Comparison of ENCODE assay signal across 21 mouse cellular contexts in the genomic region with DNA sequence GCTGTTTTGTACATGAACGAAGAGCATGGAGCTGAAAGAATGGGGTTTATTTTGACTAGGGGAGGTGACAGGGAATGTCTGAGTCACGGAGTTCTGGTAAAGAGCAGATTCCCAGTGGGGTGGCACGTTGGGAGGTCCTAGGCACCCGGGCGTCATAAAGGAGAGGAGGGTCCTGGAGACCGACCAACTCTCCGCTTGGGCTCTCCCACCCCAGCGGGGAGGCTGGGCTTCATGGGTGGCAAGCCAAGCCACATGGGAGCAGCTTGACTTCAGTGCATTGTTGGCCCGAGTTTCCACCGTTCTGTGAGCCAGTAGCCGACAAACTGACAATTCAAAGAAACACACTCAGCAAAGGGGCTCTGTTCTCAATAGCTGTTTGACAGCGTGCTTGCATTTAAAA.
DNase-seq lines count a peak whose midpoint lies in the region; ATAC-seq and TF ChIP-seq lines count a peak whose summit lies in the region.
"Had no signal": no experiment of that assay in that cellular context is flagged by ENCODE, and none has a peak within 500 bp of the region (broad histone marks: within the 10 kb centered on the region; RNA-seq: fewer than 3 reads in every experiment).

No protein-coding gene starts in this region.

- ATAC-seq in embryonic facial prominence, embryonic 13.5 days (ENCODE audit: insufficient number of reproducible peaks, insufficient read depth, low FRiP score, low TSS enrichment, low read depth): no peak
- no peak for ATAC-seq in intestine, embryonic 14.5 days (replicated peaks; ENCODE audit: low FRiP score, low TSS enrichment, low read depth)
- ATAC-seq in intestine, postnatal 0 days: no peak
- no peak for ATAC-seq in liver, postnatal 0 days
- ATAC-seq: forebrain, embryonic 15.5 days; midbrain, embryonic 13.5 days had no signal

- TF ChIP-seq EP300 in liver, postnatal 0 days (IDR thresholded peaks at IDR 0.05; ENCODE audit: low read depth): no peak

- H3K4me1 ChIP-seq in embryonic facial prominence, embryonic 13.5 days: peaks cover 30% of the 10 kb centered on the region
- H3K4me1 ChIP-seq in embryonic facial prominence, embryonic 10.5 days: peaks cover 25% of the 10 kb centered on the region
- H3K4me1 ChIP-seq in intestine, embryonic 14.5 days (replicated peaks; ENCODE audit: control insufficient read depth, insufficient read depth, low read length): no peaks in the 10 kb centered on the region
- no peaks in the 10 kb centered on the region for H3K4me1 ChIP-seq in intestine, postnatal 0 days (replicated peaks; ENCODE audit: control insufficient read depth, insufficient read depth, low read length)
- no peaks in the 10 kb centered on the region for H3K4me1 ChIP-seq in liver, postnatal 0 days (ENCODE audit: insufficient read depth)
- H3K4me1 ChIP-seq: forebrain, embryonic 15.5 days; hindbrain, embryonic 15.5 days had no signal

- TF ChIP-seq CTCF in intestine, postnatal 0 days (IDR thresholded peaks at IDR 0.05; ENCODE audit: low read depth): no peak
- TF ChIP-seq CTCF in liver, postnatal 0 days (IDR thresholded peaks at IDR 0.05; ENCODE audit: low read depth): no peak

- no peak overlapping the region for H3K9ac ChIP-seq in embryonic facial prominence, embryonic 13.5 days
- no peak overlapping the region for H3K9ac ChIP-seq in intestine, embryonic 14.5 days (ENCODE audit: low read length)
- no peak overlapping the region for H3K9ac ChIP-seq in intestine, postnatal 0 days (ENCODE audit: low read depth, low read length)
- H3K9ac ChIP-seq in liver, postnatal 0 days (replicated peaks): no peak overlapping the region
- H3K9ac ChIP-seq: embryonic facial prominence, embryonic 12.5 days; forebrain, embryonic 15.5 days; heart, embryonic 15.5 days; hindbrain, embryonic 15.5 days; liver, embryonic 14.5 days; midbrain, embryonic 13.5 days had no signal

- peak overlapping the region; percentile 57; the same call in 1 of the 2 replicates for H3K27ac ChIP-seq in embryonic facial prominence, embryonic 13.5 days
- H3K27ac ChIP-seq in embryonic facial prominence, embryonic 10.5 days (replicated peaks): no peak overlapping the region; the same call in 1 of the 2 replicates
- no peak overlapping the region for H3K27ac ChIP-seq in intestine, embryonic 14.5 days (ENCODE audit: low read depth)
- no peak overlapping the region for H3K27ac ChIP-seq in intestine, postnatal 0 days (ENCODE audit: low read depth, low read length)
- H3K27ac ChIP-seq in liver, postnatal 0 days (ENCODE audit: low read depth): no peak overlapping the region
- H3K27ac ChIP-seq: forebrain, embryonic 15.5 days; heart, embryonic 15.5 days; hindbrain, embryonic 15.5 days; liver, embryonic 14.5 days; midbrain, embryonic 13.5 days had no signal

- no peaks in the 10 kb centered on the region for H3K27me3 ChIP-seq in embryonic facial prominence, embryonic 13.5 days
- peaks cover 30% of the 10 kb centered on the region; the same call in 1 of the 2 replicates for H3K27me3 ChIP-seq in embryonic facial prominence, embryonic 10.5 days (replicated peaks; ENCODE audit: low read depth, poor library complexity, severe bottlenecking)
- 0 out of 2 replicates have a peak, but pooled peaks cover 7% of the 10 kb centered on the region for H3K27me3 ChIP-seq in intestine, embryonic 14.5 days (replicated peaks; ENCODE audit: control insufficient read depth, insufficient read depth, low read length)
- peaks cover 4% of the 10 kb centered on the region; the same call in 1 of the 2 replicates for H3K27me3 ChIP-seq in intestine, postnatal 0 days (replicated peaks; ENCODE audit: control insufficient read depth, insufficient read depth, low read length)
- no peaks in the 10 kb centered on the region for H3K27me3 ChIP-seq in liver, postnatal 0 days (ENCODE audit: insufficient read depth, low read length)
- H3K27me3 ChIP-seq: embryonic facial prominence, embryonic 12.5 days; forebrain, embryonic 15.5 days; heart, embryonic 15.5 days had no signal

- no peak overlapping the region for H3K4me2 ChIP-seq in embryonic facial prominence, embryonic 13.5 days
- H3K4me2 ChIP-seq in intestine, embryonic 14.5 days (ENCODE audit: low read length): no peak overlapping the region
- H3K4me2 ChIP-seq in intestine, postnatal 0 days (replicated peaks; ENCODE audit: low read depth): no peak overlapping the region
- no peak overlapping the region for H3K4me2 ChIP-seq in liver, postnatal 0 days (ENCODE audit: low read depth, low read length)
- H3K4me2 ChIP-seq: embryonic facial prominence, embryonic 12.5 days; forebrain, embryonic 15.5 days; heart, embryonic 15.5 days; hindbrain, embryonic 15.5 days; midbrain, embryonic 13.5 days had no signal

- no peaks in the 10 kb centered on the region for H3K36me3 ChIP-seq in embryonic facial prominence, embryonic 13.5 days
- no peaks in the 10 kb centered on the region for H3K36me3 ChIP-seq in embryonic facial prominence, embryonic 10.5 days (replicated peaks)
- no peaks in the 10 kb centered on the region for H3K36me3 ChIP-seq in intestine, embryonic 14.5 days (ENCODE audit: control insufficient read depth, insufficient read depth, low read length)
- no peaks in the 10 kb centered on the region for H3K36me3 ChIP-seq in intestine, postnatal 0 days (ENCODE audit: control insufficient read depth, insufficient read depth)
- no peaks in the 10 kb centered on the region for H3K36me3 ChIP-seq in liver, postnatal 0 days (replicated peaks; ENCODE audit: insufficient read depth, low read length)
- H3K36me3 ChIP-seq: embryonic facial prominence, embryonic 12.5 days; forebrain, embryonic 15.5 days; heart, embryonic 15.5 days; hindbrain, embryonic 15.5 days; midbrain, embryonic 13.5 days had no signal

- 0 out of 2 replicates have a peak, but pooled peaks cover under 1% of the 10 kb centered on the region for H3K9me3 ChIP-seq in embryonic facial prominence, embryonic 13.5 days
- H3K9me3 ChIP-seq in embryonic facial prominence, embryonic 10.5 days: no peaks in the 10 kb centered on the region
- H3K9me3 ChIP-seq in intestine, embryonic 14.5 days (ENCODE audit: control insufficient read depth, low read length): no peaks in the 10 kb centered on the region
- peaks cover under 1% of the 10 kb centered on the region; the same call in 1 of the 2 replicates for H3K9me3 ChIP-seq in intestine, postnatal 0 days (ENCODE audit: control insufficient read depth)
- H3K9me3 ChIP-seq in liver, postnatal 0 days (ENCODE audit: low read length): no peaks in the 10 kb centered on the region
- H3K9me3 ChIP-seq: embryonic facial prominence, embryonic 12.5 days; forebrain, embryonic 15.5 days; heart, embryonic 15.5 days; hindbrain, embryonic 15.5 days; midbrain, embryonic 13.5 days had no signal

- no peak for DNase-seq in embryonic facial prominence, embryonic 10.5 days (ENCODE audit: low spot score)
- DNase-seq in intestine, embryonic 14.5 days (ENCODE audit: low spot score): peak; percentile 4
- DNase-seq in right cerebral cortex, postnatal 4 days: peak; percentile 12
- DNase-seq in right cerebral cortex, postnatal 36 days (ENCODE audit: low spot score in 2 of 2): no peak
- DNase-seq in liver, postnatal 0 days: no peak
- no peak for DNase-seq in thymus, postnatal 4 days
- DNase-seq: adrenal gland, postnatal 25 days; cerebellum, adult 11-12 months; gastrocnemius, postnatal 10 days; heart, adult 18-20 months; kidney, adult 11 months; kidney, postnatal 4 days; spleen, adult 18-20 months had no signal

- WGBS in embryonic facial prominence, embryonic 13.5 days: 41% methylated on average over 12 of the region's 12 CpGs
- WGBS in embryonic facial prominence, embryonic 10.5 days: 72% methylated on average over 12 of the region's 12 CpGs
- 81% methylated on average over 12 of the region's 12 CpGs for WGBS in intestine, embryonic 14.5 days
- 74% methylated on average over 12 of the region's 12 CpGs for WGBS in intestine, postnatal 0 days
- 71% methylated on average over 12 of the region's 12 CpGs for WGBS in liver, postnatal 0 days (ENCODE audit: insufficient replicate concordance)

- no peak overlapping the region for H3K4me3 ChIP-seq in embryonic facial prominence, embryonic 13.5 days
- H3K4me3 ChIP-seq in embryonic facial prominence, embryonic 10.5 days: no peak overlapping the region
- no peak overlapping the region for H3K4me3 ChIP-seq in intestine, embryonic 14.5 days (ENCODE audit: low read depth, low read length)
- no peak overlapping the region for H3K4me3 ChIP-seq in intestine, postnatal 0 days (ENCODE audit: low read depth, low read length)
- H3K4me3 ChIP-seq in liver, postnatal 0 days (ENCODE audit: low read depth, low read length): no peak overlapping the region
- H3K4me3 ChIP-seq: embryonic facial prominence, embryonic 12.5 days; forebrain, embryonic 15.5 days; heart, embryonic 15.5 days; hindbrain, embryonic 15.5 days; midbrain, embryonic 13.5 days had no signal

Comparison
In these comparisons a context has a peak if more than half of its experiments do, and no peak if none do; other contexts are left out.
1. DNase-seq: peak in intestine, embryonic 14.5 days (single experiment) and right cerebral cortex, postnatal 4 days (single experiment); none in embryonic facial prominence, embryonic 10.5 days (single experiment), right cerebral cortex, postnatal 36 days (0 of 2), liver, postnatal 0 days (single experiment) and thymus, postnatal 4 days (single experiment).